Mouse (Mus musculus) cerebellum, postnatal 4 days (tissue): ENCODE data around the gene BC005537.
"Not testable (repeated sequence)": the region's sequence is repeated elsewhere in the genome, so short reads cannot be mapped to it uniquely, and the experiment has no call there.

Experiments
- DNase-seq, 2 experiments: peaks; one replicate each; pipeline ENCODE4 v3.0.0; 2022; ENCODE audit warnings: low spot score in 2 of 2, mixed read lengths in 1 of 2

BC005537 gene

DNA sequence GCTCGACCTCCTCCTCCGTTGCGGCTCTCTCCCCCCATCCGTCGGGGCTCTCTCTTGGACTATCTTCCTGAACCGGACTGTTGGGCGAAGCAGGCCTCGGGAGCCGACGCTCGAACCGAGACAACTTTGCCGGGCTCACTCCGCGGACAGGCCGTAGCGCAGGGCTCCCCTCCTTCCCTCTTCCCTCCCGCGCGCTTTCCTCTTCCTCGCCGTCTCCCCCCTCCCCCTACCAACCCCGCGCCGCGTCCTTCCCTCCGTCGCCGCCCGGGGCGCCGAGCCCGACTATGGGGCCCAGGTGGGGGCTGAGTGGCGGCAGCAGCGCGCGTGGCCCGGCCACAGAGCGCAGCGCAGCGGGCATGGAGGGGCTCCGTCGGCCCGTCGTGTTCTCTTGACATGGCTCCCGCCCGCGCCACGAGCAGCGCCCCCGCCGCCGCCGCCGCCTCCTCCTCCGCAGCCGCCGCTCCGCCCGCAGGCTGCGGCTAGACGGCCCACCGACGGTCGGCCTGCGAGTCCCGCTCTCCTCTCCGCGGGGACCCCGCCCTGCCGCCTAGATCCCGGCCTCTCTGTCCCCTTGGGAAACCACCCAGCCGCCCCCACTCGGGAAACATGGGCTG, at the start of gene BC005537:
Gene BC005537, plus strand, starts transcription at position 350 of the 614 bp plus-strand sequence.
- DNase-seq: peak; percentile 40 to 58

DNA sequence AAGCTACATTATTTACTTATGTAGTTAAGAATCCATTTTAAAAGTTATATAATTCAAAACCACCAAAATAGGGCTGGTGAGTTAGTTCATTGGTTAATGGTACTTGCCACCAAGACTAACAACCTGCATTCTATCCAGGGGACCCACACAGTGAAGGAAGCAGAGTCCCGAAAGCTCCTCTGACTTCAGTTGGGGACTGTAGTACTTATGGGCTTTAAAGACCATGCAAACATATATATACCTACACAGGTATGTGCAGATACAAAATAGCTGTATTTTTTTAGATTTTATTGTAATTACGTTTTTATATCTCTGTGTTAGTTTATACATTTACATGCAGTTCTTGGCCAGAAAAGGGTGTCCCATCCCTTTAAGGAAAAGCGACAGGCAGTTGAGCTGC, 44.7 kb upstream of the BC005537 start:
- no peak for DNase-seq

DNA sequence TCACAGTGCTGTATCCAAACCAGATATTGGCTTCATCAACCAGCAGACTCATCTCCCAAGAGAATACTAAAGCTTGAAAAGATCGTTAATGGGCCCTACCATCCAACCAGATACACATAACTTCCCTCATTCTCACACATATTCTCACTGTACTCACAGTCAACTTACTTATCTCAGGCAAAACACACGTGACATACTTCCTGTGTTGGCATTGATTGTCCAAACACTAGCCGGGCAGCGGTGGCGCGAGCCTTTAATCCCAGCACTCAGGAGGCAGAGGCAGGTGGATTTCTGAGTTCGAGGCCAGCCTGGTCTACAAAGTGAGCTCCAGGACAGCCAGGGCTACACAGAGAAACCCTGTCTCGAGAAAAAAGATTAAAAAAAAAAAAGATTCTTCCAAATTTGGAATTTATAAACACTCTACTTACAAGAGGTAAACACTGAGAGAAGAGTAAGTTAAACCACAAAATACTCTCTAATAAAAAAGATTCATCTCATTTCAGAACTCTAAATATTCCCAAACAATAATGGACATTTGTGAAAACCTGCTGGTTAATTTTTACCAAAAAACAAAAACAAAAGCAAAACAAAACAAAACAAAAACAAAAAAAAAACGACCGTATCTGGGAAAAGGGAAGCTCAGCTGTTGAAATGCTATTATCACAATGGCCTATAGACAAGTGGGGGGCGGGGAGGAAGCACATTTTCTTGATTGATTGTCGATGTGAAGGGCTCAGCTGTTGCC, 43.5 kb upstream of the BC005537 start:
- DNase-seq: no peak

DNA sequence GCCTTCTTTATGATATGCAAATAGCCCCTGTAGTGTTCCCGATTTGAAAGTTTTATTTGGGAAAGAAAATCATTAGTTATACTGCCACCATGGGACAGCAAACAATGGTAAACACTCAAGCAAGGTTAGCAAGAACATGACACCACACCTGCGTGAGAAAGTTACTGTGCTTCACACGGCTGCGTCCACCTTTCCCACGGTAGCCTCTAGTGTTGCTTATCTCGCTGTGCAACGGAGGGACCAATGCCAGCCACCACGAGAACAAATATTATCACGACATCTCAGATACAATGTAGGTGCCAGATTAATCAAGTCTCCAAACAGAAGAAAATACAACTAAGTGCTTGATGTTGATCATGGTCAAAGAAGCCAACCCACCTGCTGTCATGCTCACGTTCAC, 42.0 kb upstream of the BC005537 start:
- no peak for DNase-seq

DNA sequence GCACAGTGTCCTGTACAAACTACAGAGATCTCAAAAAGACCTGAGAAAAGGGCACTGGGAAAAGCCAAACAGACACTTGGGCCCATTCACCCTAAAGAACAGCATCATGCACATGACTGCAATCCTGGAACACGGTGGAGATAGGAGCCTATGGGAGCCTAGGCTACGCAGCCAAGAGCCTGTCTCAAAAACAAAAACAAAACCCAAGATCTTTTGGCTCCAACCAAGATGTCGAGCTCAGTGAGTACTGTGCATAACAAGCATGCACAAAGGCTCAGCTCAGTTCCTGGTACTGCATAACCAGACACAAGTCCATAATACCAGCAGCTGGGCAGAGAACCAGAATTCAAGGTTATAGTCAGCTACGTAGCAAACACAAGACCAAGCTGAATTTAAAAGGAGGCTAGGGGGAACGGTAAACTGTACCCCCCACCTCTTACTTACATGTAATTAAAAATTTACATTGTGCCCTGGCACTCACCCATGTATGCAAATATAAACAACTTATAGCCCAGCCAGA, 41.0 kb upstream of the BC005537 start:
- no peak for DNase-seq

DNA sequence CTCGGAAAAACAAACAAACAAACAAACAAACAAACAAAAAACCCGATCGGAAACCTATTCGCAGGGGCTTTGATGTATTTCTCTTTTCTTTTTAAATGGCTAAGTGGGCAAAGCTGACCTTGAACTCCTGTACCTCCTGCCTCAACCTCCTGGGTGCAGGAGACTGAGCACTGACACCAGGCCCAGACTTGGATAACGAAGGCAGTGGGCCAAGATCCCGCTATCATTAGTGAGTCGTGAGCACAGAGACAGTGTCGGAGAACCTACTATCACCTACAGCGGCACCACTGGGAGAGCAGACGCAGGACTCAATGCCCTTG, 40.4 kb upstream of the BC005537 start:
- DNase-seq: no peak

DNA sequence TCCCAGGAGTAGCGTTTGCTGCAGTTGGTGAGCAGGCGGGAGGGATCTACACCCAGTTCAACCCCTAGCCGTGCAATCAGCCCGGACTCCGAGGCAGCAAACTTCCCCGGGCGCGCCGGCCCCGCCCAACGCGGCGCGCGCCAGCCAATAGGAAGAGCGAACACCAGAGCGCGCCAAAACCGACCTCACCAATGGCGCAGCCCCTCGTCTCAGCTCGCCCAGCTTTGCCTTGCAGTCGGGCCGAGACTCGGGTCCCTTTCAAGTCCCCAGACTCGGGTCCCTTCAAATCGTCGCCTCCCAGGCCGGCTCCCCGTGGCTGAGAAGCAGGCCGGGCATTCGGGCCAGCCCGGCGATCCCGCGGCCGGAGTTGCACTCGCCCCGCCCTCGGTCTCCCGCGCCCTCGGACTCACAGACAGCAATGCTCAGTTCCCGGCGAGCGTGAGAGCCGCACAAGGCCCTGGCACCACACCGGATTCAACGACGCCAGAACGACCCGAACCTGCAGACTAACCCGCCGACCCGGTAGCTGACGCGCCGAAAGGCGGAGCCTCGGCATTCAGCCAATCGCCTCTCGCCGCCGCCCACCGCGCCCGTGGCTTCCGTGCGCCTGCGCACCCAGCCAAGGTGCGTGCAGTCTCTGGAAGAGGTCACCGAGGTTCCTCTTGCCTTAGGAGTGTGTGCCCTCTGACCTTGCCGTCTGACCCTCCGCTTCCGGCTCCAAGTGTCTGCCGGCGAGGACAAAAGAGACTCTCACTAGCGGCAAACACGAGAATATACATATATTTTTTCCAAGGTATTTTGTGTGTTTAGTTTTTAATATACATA, 39.8 kb upstream of the BC005537 start, which contains the start of gene Gmnn:
Gene Gmnn, minus strand, starts transcription at position 521 of the 825 bp plus-strand sequence.
- peak; percentile 60 to 83 for DNase-seq

DNA sequence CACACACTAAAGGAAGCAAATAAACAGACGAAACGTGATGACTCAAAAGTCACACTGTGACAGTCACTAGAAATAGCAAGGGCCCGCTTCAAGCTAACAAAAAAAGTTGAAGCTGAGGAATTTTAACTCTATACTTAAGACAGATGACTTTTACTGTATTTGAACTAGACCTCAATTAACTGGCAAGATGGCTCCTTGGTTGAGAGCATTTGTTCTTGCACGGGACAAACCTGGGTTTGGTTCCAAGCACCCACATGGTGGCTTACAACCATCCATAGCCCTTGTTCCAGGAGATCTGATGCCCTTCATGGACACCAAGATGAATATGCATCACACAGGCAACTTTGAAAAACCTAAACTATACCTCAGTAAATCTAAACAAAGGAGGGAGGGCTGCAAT, 39.2 kb upstream of the BC005537 start:
- DNase-seq: no peak

DNA sequence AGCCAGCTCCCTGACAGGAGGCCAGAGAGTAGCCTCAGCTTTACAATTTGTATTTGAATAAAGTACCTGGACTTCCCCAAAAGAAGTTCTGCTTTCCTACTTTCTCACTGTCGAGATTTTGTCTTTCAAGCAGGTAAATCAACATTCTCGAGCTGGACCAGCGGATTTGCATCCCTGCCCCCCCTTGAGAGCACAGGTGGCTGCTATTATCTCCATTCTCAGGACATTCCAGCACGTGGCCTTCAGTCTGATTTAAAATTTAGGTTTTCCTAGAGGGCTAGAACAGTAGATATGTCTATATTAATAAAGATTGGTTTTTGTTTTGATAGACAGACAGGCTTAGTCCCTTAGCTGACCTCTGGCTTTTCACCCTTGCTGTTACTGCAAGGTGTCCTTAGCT, 33.6 kb upstream of the BC005537 start:
- DNase-seq: not testable (repeated sequence)

DNA sequence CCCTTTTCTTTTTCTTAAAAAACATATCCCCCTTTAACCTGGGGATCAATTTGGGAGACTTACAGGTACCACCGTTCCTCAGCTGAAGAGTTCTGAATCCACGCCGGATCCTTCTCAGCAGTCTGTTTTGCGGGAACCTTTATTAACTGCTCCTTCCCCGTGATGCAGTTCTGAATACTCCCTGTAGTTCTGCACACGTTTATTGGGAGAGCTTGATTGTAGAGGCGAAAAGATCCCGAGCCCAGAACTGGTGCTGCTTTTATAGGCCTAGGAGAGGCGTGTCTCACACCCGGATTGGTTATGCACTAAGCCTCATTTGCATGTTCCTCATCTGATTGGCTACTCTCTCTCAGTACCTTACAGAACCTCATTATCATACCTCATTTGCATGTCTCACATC, 30.0 kb upstream of the BC005537 start:
- DNase-seq: not testable (repeated sequence)

DNA sequence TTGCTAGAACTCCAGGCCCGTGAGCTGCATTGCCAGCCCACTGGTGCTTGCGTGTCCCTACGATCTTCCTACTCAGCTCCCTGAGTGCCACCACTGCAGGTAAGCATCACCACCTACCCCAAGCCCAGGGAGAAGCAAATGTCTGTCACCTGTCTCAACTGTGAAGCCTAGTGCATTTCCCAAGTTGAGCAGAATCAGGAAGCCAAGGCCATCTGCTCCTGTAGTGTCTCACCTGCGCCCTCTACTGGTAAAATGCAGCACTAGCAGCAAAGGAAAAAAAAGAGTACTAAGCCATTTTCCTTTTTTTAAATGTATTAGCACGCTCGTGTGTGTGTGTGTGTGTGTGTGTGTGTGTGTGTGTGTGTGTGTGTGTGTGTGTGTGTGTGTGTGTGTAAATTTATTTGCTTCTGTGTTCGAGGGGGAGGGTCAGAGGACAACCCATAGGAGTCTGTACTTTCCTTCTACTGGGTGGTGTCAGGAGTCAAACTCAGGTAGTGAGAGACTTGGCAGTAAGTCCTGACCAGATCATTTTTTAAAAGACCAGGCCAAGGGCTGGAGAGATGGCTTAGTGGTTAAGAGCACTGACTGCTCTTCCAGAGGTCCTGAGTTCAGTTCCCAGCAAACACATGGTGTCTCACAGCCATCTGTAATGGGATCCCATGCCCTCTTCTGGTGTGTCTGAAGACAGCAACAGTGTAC, 25.2 kb upstream of the BC005537 start:
- DNase-seq: peak in 1 of 2 experiments; percentile 35

DNA sequence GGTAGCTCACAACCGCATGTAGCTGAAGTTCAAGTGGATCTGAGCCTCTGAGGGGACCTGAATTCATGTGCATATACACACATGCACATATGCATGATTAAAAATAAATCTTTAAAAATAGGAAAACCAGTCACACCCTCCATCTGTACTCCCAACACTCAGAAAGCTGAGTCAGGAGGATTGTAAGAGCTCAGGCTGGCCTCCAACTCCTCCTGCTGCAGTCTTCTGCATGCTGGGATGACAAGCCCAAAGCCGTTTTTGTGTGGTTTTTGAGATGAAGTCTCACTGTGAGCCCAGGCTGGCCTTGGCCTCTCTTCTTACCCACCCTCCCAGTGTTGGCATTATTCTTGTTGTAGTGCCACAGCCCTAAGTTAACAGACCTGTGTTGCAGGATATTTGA, 23.4 kb upstream of the BC005537 start:
- no peak for DNase-seq

DNA sequence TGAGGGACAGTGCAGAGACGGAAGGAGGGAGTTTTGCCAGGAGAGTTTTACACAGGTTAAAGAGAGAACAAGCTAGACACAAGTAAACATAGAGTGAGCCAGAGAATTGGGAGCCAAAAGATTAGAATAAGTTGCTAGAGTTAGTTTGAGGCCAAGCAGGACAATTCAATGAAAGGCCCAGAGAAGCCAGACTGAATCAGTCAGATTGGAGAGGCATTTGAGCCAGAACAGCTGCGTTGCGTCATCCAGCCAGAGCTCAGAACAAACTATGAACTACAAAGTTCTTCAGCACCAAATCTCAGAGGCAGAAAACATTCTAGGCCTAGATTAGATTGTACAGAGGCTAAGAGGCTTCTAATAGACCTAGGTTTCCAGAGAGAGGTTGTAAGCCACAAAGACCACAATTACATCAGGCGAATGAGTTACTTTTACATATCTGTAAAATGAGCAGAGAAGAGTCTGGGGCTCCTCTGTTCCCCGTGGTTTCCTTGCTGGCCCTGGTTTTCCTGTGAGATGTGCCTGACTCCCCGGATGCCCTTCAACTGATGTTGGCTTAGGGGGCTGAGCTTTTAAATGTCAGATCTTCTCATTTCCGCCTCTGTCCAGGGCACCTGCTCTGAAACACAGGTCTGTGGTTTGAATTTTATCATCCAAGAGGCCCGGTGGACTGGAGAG, 22.6 kb upstream of the BC005537 start:
- no peak for DNase-seq

DNA sequence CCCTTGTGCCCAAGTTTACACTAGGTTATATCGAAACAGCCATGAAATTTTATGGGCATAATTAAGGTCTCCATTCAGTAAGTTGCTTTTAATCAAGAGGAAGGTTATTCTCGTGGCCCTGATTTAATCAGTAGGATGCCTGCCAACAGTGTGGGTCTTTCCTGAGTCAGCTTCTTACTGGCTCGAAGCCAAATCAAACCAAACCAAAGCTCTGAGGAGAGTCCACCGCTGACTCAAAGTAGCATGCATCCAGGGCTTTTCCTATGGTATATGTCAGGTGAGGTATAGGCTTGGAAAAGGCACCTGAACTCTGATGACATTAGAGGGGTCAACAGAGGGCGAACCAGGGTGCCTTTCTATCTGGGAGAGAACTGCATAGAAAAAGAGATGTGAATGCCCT, 19.5 kb upstream of the BC005537 start:
- DNase-seq: no peak

DNA sequence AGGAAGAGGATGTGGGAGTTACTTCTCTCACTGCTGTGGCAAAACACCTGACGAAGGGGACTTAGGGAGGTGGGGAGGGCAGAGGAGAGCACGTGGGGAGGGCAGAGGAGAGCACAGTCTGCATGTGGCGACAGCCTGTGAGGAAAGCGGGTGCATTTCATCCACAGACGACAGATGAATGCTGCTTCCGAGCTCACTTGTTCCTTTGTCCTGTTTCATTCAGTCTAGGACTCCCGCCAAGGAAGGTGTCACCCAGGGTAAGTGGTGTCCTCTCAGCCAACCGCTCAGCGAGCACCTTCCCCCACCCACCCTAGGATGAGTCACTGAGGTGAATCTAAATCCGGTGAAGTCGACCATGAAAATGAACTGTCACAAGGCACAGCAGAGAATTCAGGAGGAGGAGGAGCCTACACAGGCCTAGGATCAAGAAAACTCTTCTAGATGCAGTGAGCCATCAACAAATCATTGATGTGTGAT, 15.4 kb upstream of the BC005537 start:
- DNase-seq: no peak

DNA sequence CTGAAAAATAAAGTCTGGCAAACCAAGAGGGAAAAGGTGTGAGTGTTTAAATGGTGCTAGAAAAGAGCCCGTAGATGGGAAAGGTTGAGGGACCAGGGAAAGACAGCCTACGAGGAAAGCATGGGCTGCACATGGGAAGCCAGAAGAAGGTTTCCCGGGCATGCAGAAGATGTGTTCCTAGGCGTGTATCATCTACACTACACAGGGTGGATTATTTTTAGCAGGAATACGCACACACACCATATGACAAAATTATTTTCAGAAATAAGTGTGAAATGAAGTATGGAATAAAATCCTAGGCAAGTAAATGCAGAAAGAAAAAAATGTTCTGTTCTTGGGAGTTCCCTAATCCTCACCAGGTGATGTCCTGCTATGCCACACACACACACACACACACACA, 14.0 kb upstream of the BC005537 start:
- DNase-seq: no peak

DNA sequence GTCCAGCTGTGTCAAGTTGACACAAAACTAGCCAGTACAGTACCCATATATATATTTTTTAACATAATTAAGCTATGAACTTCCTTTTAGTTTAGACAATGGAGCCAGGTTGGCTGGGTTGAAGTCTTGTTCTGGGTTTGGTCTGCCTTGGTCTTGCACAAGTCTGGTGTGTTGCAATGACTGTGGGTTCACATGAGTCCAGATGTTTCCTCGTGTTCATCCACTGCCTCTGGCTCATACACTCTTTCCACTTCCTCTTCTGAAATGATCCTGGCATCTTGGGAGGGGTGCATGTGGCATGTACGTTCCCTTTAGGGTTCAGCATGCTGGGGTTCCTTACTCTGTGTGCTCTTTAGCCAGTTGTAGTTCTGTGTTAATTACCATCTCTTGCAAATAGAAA, 10.1 kb upstream of the BC005537 start:
- DNase-seq: no peak

DNA sequence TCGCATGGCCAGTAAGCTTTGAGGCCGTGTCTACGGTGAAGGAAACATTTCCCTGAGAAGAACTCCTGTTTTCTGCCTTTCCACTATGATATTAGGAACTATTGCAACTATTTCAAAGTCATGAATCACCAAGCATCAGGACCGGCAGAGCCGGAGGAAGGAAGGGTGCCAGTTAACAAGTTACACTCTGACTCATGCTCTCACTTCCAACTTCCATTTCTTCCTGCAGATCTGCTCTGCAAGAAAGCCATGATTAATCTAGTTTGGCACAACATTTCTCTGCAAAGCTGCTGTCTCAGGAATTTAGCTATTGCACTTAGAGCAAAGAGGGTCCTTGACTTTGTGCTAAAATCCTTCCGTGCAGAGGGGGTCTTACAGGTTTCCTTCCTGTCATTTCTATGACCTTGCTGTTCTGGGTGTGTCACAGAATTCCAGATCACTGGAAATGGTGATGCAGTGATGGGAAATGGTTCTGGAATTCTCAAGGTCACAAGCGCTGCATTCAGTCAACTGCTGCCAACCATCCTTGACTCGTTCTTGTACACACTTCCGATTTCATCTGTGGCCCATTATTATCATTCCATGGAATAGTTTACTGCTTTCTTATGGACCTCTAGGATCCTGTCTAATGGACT, 8.9 kb upstream of the BC005537 start:
- no peak for DNase-seq

DNA sequence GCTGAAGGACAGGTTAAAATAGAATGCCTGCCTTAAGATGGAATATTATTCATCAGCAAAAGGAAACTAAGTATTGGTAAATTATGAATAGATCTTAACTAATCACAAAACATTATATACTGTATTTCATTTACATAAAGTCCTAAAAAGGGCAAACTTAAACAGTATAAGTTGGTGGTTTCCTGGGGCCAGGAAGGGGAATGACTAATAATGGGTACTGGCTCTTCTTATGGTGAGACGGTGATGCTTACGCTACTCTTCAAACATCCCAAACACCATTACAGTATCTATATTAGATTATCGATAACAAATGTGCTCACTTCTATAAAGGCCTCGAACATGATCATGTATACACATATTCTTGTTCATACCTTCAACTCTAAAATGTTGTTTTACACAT, 2.8 kb upstream of the BC005537 start:
- no peak for DNase-seq

DNA sequence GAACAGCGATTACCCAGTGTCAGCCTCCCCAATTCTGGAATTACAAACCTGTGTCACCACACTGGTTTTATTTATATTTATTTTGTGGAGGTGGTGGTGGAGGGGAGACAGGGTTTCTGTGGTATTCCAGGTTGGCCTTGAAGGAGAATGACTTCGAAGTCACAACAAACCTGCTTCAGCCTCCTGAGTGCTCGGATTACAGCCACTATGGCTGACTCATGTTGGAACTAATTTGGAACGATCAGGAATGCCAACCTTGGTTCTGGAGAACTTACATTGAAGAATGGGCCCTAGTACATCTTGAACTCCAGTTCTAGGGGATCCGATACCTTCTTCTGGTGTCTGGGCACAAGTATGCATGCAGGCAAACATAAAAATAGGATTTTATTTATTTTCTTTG, 2.1 kb upstream of the BC005537 start:
- DNase-seq: no peak
